Mouse (Mus musculus) ES-Bruce4 (cell line): ENCODE results near the gene Armcx6.

Source experiments
- CTCF ChIP-seq: IDR thresholded peaks from one replicate; pipeline ENCODE4 v1.8.1; 2011; ENCODE audit warnings: low read depth, low read length
- EP300 ChIP-seq: IDR thresholded peaks from 2 replicates; pipeline ENCODE4 v1.6.1; 2011; ENCODE audit warnings: low read depth, low read length; ENCODE audit not compliant: insufficient read depth
- POLR2A ChIP-seq: IDR thresholded peaks from one replicate; pipeline ENCODE4 v1.8.1; 2011; ENCODE audit warnings: low read length; ENCODE audit not compliant: insufficient read depth

DNA sequence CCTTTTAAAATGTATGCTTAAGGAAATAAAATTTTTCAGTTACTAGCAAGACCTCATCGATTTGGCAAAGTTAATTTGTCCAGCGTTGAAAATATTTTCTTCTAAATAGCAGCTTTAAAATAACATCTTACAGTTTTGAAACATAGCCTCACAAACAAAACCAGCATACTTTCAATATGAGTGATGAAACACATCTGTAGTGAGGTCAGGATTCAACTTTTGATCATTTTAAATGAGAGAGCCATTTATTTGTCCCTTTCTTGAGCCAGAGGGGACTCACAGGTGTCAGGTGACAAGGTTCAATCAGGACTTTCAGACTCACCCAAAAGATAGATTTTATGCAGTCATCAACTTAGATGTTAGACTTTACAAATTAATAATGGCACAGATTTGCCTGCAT is 693 bp upstream of the Armcx6 start:
- TF ChIP-seq POLR2A: no peak
- TF ChIP-seq CTCF: no peak
- no peak for TF ChIP-seq EP300
